Mouse (Mus musculus) intestine, embryonic 16.5 days (tissue): ENCODE results near the gene Ezh2. TPM values are rescaled to one million over a fixed set of nuclear protein-coding genes. Genes with fewer than 3 reads are reported as not detected.
A peak's percentile ranks its signal among the peaks of the same experiment; 100 is the strongest.
"Not testable (repeated sequence)": the region's sequence is repeated elsewhere in the genome, so short reads cannot be mapped to it uniquely, and the experiment has no call there.

Experiments used
- ATAC-seq: fragments of 200-750 bp; cut with Nextera tagmentation; 2 replicates; pipeline ENCODE4 v1.8.0; 2017; ENCODE audit warnings: moderate TSS enrichment, moderate library complexity
- H3K27ac ChIP-seq: fragments of 300-500 bp; sonication (generic); 2 replicates; pipeline ENCODE4 v1.5.1; 2014; ENCODE audit warnings: mild to moderate bottlenecking, low read length
- H3K27me3 ChIP-seq: fragments of 300-500 bp; sonication (generic); replicated peaks from 2 replicates; pipeline ENCODE4 v1.6.1; 2014; ENCODE audit warnings: low read length, control low read depth, mixed read lengths; ENCODE audit not compliant: control insufficient read depth, insufficient read depth
- H3K36me3 ChIP-seq: fragments of 300-500 bp; sonication (generic); 2 replicates; pipeline ENCODE4 v1.6.1; 2014; ENCODE audit warnings: low read length, control low read depth; ENCODE audit not compliant: control insufficient read depth, insufficient read depth
- H3K4me1 ChIP-seq: fragments of 300-500 bp; sonication (generic); 2 replicates; pipeline ENCODE4 v1.6.1; 2014; ENCODE audit warnings: low read length, control low read depth, mixed read lengths; ENCODE audit not compliant: control insufficient read depth, insufficient read depth
- H3K4me2 ChIP-seq: fragments of 300-500 bp; sonication (generic); 2 replicates; pipeline ENCODE4 v1.6.1; 2014; ENCODE audit warnings: low read depth, low read length, control low read depth
- H3K4me3 ChIP-seq: fragments of 300-500 bp; sonication (generic); 2 replicates; pipeline ENCODE4 v1.5.1; 2014; ENCODE audit warnings: mild to moderate bottlenecking, low read length
- H3K9ac ChIP-seq: fragments of 300-500 bp; sonication (generic); 2 replicates; pipeline ENCODE4 v1.6.1; 2014; ENCODE audit warnings: low read depth, low read length
- H3K9me3 ChIP-seq: fragments of 300-500 bp; sonication (generic); 2 replicates; pipeline ENCODE4 v1.6.1; 2016; ENCODE audit warnings: low read length, control low read depth; ENCODE audit not compliant: control insufficient read depth
- WGBS: fragments of 180-500 bp; shearing (Covaris S2); extraction: QIAGEN DNeasy Blood & Tissue Kit; methylation state at CpG from one replicate; pipeline ENCODE4 v1.1.7; 2014; 5-methylcytosine and 5-hydroxymethylcytosine counted together
- polyA plus RNA-seq: library from polyadenylated mRNA; unstranded; fragments of >200 nt; fragmentation: Nextera tagmentation; extraction: Ambion mirVana; gene quantifications from 2 replicates; pipeline ENCODE4 v1.2.1, GENCODE M21; 2015

The Ezh2 gene
- 50.0 and 54.6 TPM in 2 replicates for polyA plus RNA-seq

GRCm38 (mm10) chr6:47594926-47595623 is at the start of gene Ezh2:
Gene Ezh2 (minus strand): TSS chr6:47595341.
- peak within 1 kb of the TSS; percentile 98 for H3K4me3 ChIP-seq
- H3K9ac ChIP-seq: peak within 1 kb of the TSS; percentile 99
- ATAC-seq: peak; percentile 99
- WGBS: under 1% methylated on average over 64 of the region's 69 CpGs
- no peaks in the 10 kb centered on the region for H3K9me3 ChIP-seq
- no peaks in the 10 kb centered on the region for H3K27me3 ChIP-seq
- peak within 1 kb of the TSS; percentile 75 for H3K4me2 ChIP-seq
- H3K36me3 ChIP-seq: no peaks in the 10 kb centered on the region
- H3K27ac ChIP-seq: peak within 1 kb of the TSS; percentile 98
- 0 out of 2 replicates have a peak, but pooled peaks cover 3% of the 10 kb centered on the region for H3K4me1 ChIP-seq

GRCm38 (mm10) chr6:47636527-47637076 is 41.5 kb upstream of the Ezh2 start:
- Histone ChIP-seq H3K9me3 (no peaks in the 10 kb centered on the region), H3K9ac (no peak overlapping the region), H3K27me3 (no peaks in the 10 kb centered on the region), H3K27ac (no peak overlapping the region), H3K4me1 (no peaks in the 10 kb centered on the region), H3K36me3 (no peaks in the 10 kb centered on the region), H3K4me3 (no peak overlapping the region), H3K4me2 (no peak overlapping the region)
- no peak for ATAC-seq
- WGBS: 65% methylated on average over 6 of the region's 6 CpGs

GRCm38 (mm10) chr6:47635995-47636526 is 40.9 kb upstream of the Ezh2 start:
- no peaks in the 10 kb centered on the region for H3K27me3 ChIP-seq
- 75% methylated on average over 5 of the region's 5 CpGs for WGBS
- no peaks in the 10 kb centered on the region for H3K36me3 ChIP-seq
- H3K9me3 ChIP-seq: no peaks in the 10 kb centered on the region
- no peak overlapping the region for H3K9ac ChIP-seq
- ATAC-seq: no peak
- no peak overlapping the region for H3K4me2 ChIP-seq
- no peak overlapping the region for H3K4me3 ChIP-seq
- H3K4me1 ChIP-seq: no peaks in the 10 kb centered on the region
- no peak overlapping the region for H3K27ac ChIP-seq

- WGBS: 74% methylated on average over 7 of the region's 7 CpGs
- no peak for ATAC-seq
- no peaks in the 10 kb centered on the region for H3K9me3 ChIP-seq
- no peak overlapping the region for H3K4me3 ChIP-seq
- no peak overlapping the region for H3K27ac ChIP-seq
- no peak overlapping the region for H3K9ac ChIP-seq
- H3K36me3 ChIP-seq: no peaks in the 10 kb centered on the region
- no peaks in the 10 kb centered on the region for H3K27me3 ChIP-seq
- H3K4me1 ChIP-seq: no peaks in the 10 kb centered on the region
- no peak overlapping the region for H3K4me2 ChIP-seq
Observed at GRCm38 (mm10) chr6:47635207-47635994, 40.3 kb upstream of the Ezh2 start.

GRCm38 (mm10) chr6:47633467-47633866 is 38.3 kb upstream of the Ezh2 start:
- H3K9ac ChIP-seq: no peak overlapping the region
- ATAC-seq: no peak
- no peaks in the 10 kb centered on the region for H3K36me3 ChIP-seq
- H3K4me2 ChIP-seq: no peak overlapping the region
- H3K4me1 ChIP-seq: no peaks in the 10 kb centered on the region
- H3K9me3 ChIP-seq: no peaks in the 10 kb centered on the region
- H3K4me3 ChIP-seq: no peak overlapping the region
- H3K27ac ChIP-seq: no peak overlapping the region
- H3K27me3 ChIP-seq: no peaks in the 10 kb centered on the region

GRCm38 (mm10) chr6:47630061-47630460 is 34.9 kb upstream of the Ezh2 start:
- H3K4me2 ChIP-seq, H3K4me1 ChIP-seq, ATAC-seq, H3K9ac ChIP-seq, H3K4me3 ChIP-seq, H3K27me3 ChIP-seq, H3K36me3 ChIP-seq, H3K27ac ChIP-seq, H3K9me3 ChIP-seq: not testable (repeated sequence)
- no CpG with 5 or more reads among the region's 1 CpGs for WGBS

GRCm38 (mm10) chr6:47627978-47628377 is 32.8 kb upstream of the Ezh2 start:
- no peaks in the 10 kb centered on the region for H3K9me3 ChIP-seq
- 30% methylated on average over 3 of the region's 3 CpGs for WGBS
- no peaks in the 10 kb centered on the region for H3K27me3 ChIP-seq
- H3K9ac ChIP-seq: no peak overlapping the region
- H3K36me3 ChIP-seq: no peaks in the 10 kb centered on the region
- H3K27ac ChIP-seq: no peak overlapping the region
- ATAC-seq: no peak
- H3K4me2 ChIP-seq: no peak overlapping the region
- H3K4me3 ChIP-seq: no peak overlapping the region
- H3K4me1 ChIP-seq: no peaks in the 10 kb centered on the region

GRCm38 (mm10) chr6:47626976-47627375 is 31.8 kb upstream of the Ezh2 start:
- H3K4me2 ChIP-seq, H3K36me3 ChIP-seq, H3K27ac ChIP-seq, H3K4me3 ChIP-seq, ATAC-seq, H3K9me3 ChIP-seq, H3K27me3 ChIP-seq, H3K9ac ChIP-seq, H3K4me1 ChIP-seq: not testable (repeated sequence)
- WGBS: 81% methylated on average over 3 of the region's 3 CpGs

- Histone ChIP-seq H3K4me2 (no peak overlapping the region), H3K27me3 (no peaks in the 10 kb centered on the region), H3K4me3 (no peak overlapping the region), H3K4me1 (no peaks in the 10 kb centered on the region), H3K36me3 (no peaks in the 10 kb centered on the region), H3K9me3 (no peaks in the 10 kb centered on the region), H3K27ac (no peak overlapping the region), H3K9ac (no peak overlapping the region)
- WGBS: 81% methylated on average over 2 of the region's 2 CpGs
- no peak for ATAC-seq
Observed at GRCm38 (mm10) chr6:47621039-47621438, 25.9 kb upstream of the Ezh2 start.
